Mouse (Mus musculus): ENCODE data around the gene 4930470P17Rik.
"Not testable (repeated sequence)": the region's sequence is repeated elsewhere in the genome, so short reads cannot be mapped to it uniquely, and the experiment has no call there.

4930470P17Rik gene

DNA sequence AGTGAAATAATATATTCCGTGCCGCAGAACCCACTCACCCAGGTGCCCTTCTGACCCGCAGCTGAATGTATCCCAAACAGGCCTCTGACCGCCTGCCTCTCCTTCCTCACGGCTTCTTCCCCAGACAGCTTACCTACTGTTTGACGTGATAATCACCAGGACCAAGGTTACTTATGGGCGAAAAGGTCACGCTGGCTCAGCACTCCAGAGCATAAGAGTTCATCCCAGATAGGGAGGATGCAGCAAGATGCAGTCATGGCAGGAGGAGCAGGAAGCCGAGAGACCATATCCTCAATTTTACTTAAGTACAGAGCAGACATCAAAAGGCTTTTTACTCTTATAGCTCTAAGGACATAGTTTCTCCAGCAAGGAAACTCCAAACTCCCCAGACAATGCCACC lies at the start of gene 4930470P17Rik:
TSS of gene 4930470P17Rik (minus strand) at position 101 of the 400 bp plus-strand sequence.
- DNase-seq = no peak

GRCm38 (mm10) chr2:170651483-170651882 lies 49.7 kb upstream of the 4930470P17Rik start:
- DNase-seq = no peak

DNA sequence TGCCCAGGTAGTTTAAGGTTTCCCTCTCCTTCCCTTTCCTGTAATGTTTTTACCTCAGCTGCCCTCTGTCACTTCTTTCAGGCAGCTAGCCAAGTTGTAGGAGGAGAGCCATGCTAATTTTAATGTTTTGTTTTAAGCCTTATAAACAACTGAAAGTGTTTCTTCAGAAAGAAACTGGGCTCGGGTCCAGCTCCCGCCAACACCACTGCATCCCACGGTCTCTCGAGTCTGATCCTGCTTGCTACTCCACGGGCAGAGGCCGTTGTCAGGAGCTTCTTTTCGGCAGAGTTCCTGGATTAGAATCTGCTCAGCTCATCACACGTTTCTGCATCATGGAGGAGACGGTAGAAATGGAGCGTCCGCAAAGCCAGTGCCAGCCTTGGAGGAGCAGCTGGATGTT lies 46.7 kb upstream of the 4930470P17Rik start:
- DNase-seq = peak; percentile 6 to 39

- DNase-seq = no peak
Observed at GRCm38 (mm10) chr2:170646201-170646600, 44.4 kb upstream of the 4930470P17Rik start.

DNA sequence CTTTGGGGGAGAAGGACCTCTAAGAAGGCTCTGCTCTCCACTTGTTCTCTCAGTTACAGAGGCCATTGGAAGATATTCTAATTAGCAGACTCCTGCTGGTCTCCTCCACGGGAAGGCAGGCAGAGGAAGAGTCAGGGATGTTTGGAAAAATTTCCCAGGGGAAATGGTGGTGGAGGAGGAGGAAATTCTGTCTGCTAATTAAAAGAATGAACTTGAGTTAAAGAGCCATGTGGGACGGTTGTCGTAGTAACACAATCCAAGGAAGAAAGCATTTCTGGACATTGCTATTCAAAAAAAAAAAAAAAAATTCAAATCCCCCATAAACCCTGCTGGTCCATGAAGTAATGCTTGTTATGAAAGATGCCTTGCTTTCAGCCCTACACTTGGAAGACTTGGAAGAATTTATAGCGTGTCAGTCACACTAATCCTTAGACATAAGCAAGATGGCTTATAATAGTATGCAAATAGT lies 40.6 kb upstream of the 4930470P17Rik start:
- no peak for DNase-seq

DNA sequence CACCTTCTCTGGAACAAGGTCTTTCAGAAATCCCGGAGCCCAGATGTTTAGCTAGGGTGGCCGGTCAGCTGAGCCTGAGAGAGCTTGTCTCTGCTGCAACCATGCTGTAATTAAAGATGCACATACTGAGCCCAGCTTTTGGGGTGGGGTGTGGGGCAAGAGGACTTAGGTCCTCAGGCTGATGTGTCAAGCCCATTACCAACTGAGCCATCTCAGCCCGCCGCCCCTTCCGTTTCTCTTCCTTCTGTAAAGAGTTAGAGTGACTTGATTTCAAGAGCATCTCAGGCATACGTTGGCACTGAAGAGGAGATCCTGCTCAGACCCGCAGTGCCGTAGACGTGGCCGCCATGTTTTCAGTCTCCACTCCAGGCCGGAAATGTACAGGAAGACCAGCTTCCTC lies 38.5 kb upstream of the 4930470P17Rik start:
- DNase-seq = no peak

DNA sequence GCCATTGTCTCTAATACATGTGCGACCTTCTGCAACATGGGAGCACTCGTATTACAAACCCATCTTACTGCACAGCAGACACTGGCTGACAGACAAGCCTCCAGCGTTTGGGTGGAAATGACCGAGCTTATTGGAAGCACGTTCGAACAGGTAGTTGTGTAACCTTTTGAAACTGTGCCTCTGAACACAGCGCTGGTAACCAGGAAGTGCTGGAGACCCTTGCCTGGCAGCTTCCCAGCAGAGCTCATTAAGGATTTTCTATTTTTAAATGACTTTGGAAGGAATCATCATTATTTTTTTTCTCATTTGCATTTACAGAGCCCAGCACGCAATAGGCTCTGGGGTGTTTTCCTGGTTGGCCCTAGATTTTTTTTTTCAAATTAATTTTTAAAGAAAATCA lies 36.9 kb upstream of the 4930470P17Rik start:
- DNase-seq = no peak

DNA sequence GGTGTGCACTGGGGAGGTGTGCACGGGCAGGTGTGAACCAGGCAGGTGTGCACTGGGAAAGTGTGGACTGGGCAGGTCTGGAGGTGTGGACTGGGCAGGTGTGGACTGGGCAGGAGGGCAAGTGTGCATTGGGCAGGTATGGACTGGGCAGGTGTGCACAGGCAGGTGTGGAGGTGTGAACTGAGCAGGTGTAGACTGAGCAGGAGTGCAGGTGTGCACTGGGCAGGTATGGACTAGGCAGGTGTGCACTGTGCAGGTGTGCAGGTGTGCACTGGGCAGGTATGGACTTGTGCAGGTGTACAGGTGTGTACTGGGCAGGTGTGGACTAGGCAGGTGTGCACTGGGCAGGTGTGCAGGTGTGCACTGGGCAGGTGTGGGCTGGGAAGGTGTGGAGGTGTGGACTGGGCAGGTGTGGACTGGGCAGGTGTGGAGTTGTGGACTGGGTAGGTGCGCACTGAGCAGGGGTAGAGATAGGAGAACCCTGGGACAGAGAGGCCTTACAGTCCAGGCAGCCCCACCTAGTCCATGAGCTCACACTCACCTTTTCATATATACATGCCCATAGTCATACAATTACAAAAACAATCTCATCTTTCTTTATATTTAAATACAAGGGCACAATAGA lies 31.3 kb upstream of the 4930470P17Rik start:
- no peak for DNase-seq

DNA sequence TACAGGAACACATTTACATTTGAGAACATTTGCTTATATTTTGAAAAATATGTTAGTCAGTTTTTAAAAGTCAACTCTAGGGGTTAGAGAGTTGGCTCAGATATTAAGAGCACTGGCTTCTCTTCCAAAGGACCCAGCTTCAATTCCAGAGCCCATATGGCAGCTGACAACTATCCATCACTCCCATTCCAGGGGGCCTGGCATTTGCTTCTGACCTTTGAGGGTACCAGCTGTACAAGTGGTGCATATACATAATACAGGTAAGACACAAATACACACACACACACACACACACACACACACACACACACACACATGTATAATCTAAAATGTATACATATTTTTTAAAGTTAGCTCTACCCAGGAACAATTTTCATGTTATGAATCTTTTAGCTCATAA lies 30.6 kb upstream of the 4930470P17Rik start:
- no peak for DNase-seq

DNA sequence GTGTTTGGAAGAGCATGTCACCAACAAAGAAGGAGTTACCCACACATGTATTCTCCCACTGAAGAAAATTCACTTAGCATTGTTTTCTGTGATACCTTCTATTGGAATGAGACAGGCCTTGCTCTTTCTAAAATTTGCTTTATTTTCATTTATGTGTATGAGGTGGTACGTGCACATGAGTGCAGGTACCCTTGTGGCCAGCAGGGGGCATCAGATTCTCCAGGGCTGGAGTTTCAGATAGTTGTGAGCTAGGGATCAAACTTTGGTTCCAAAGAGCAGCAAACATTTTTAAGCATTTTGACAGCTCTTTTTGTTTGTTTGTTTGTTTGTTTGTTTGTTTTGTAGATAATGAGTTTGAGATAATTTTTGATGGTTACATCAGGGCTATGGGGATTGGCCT lies 29.6 kb upstream of the 4930470P17Rik start:
- DNase-seq = no peak

GRCm38 (mm10) chr2:170630553-170630952 lies 28.7 kb upstream of the 4930470P17Rik start:
- no peak for DNase-seq

- not testable (repeated sequence) for DNase-seq
Observed at GRCm38 (mm10) chr2:170627991-170628390, 26.2 kb upstream of the 4930470P17Rik start.

DNA sequence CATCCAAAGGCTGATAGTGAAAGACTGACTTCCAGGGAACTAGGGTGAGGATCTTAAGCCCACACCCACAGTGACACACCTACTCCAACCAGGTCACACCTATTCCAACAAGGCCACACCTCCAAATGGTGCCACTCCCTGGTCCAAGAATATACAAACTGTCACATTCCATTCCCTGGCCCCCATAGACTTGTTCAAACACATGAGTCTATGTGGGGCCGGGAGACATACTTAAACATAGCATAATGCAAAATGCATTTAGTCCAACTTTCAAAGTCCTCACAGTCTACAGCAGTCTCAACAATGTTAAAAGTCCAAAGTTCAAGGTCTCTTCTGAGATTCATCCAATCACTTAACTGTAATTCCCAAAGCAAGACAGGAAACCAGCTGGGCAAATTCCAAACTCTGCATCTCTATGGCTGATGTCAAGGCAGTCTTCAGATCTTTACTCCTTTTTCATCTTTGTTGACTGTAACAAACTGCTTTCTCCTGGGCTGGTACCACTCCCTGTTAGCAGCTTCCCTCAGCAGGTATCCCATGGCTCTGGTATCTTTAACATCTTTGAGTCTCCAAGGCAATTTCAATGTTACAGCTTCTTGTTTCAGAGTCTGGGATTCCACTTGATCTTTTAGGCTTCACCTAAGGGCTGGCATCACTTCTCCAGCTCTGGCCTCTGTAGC lies 22.5 kb upstream of the 4930470P17Rik start:
- not testable (repeated sequence) for DNase-seq

DNA sequence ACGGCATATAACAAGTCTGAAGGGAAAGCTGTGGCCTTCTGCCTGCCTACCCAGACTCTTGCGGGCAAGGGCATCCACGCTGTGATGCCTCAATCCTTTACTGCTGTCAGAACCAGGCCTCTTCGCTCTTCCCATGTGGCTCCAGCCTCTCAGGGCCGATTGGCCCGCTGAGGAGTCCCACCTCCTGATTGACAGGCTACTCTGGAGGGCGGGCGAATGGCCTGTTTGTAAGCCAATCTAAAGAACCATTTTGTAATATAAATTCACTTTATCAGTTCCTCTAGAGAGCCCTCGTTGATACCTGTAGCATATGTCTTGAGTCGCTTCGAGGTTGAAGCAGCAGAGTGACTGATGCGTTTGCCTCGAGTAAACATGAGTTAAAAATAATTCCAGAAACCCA lies 21.2 kb upstream of the 4930470P17Rik start:
- no peak for DNase-seq

- DNase-seq = no peak
Observed at GRCm38 (mm10) chr2:170618862-170619492, 17.2 kb upstream of the 4930470P17Rik start.

GRCm38 (mm10) chr2:170611794-170612193 lies 10.0 kb upstream of the 4930470P17Rik start:
- DNase-seq = not testable (repeated sequence)

GRCm38 (mm10) chr2:170601171-170601570 lies 646 bp downstream of the 4930470P17Rik start:
- DNase-seq = no peak

DNA sequence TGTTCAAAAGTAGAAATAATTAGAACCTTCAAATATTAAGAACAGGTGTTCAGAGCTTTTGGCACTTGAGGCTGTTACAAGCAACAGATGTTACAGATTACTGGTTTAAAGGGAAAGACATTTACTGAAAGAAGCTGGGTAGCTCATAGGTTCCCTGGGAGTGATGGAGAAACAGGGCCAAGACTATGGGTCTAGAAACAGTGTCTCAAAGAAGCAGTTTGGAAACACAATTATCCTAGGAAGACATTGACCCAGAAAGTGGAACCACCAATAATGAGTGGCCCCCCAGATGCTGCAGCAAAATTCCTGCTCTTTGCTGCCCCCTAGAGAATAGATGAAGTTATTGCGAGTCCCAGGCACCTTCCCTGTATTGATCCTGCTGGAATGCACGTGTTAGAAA lies 4.2 kb downstream of the 4930470P17Rik start:
- no peak for DNase-seq

- DNase-seq = peak; percentile 47 to 69
Observed at GRCm38 (mm10) chr2:170596726-170597125, 5.1 kb downstream of the 4930470P17Rik start.

GRCm38 (mm10) chr2:170592161-170592560 lies 9.7 kb downstream of the 4930470P17Rik start:
- no peak for DNase-seq

DNA sequence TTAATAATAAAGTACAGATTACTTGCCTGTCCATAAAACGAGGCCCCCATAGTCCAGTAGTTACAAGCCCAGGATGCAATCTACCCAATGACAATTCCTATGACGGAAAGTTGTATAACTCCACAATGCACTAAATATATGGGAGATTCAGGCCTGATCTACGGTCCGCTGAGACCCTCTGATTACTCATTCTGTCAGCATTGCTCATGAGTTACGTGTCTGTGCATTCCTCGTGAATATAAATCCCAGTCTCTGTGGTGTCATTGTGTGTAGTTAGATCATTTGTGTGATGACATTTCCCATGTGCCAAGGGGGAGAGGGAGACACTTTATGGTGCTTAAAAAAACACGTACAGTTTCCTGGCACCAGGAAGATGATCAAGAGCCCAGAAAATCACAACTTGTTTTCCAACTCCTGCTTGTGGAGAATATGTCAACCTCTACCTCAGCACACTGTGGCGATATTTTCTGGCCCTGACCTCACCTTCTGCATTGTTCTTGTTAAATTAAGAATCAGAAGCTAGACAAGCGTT lies 13.4 kb downstream of the 4930470P17Rik start:
- DNase-seq = no peak

DNA sequence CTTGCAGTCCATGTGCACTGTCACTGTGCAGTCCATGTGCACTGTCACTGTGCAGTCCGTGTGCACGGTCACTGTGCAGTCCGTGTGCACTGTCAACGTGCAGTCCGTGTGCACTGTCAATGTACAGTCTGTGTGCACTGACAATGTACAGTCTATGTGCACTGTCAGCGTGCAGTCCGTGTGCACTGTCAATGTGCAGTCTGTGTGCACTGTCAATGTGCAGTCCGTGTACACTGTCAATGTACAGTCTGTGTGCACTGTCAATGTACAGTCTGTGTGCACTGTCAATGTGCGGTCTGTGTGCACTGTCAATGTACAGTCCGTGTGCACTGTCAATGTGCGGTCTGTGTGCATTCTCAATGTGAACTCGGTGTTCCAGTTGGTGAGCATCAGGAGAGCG lies 17.1 kb downstream of the 4930470P17Rik start:
- DNase-seq = no peak

DNA sequence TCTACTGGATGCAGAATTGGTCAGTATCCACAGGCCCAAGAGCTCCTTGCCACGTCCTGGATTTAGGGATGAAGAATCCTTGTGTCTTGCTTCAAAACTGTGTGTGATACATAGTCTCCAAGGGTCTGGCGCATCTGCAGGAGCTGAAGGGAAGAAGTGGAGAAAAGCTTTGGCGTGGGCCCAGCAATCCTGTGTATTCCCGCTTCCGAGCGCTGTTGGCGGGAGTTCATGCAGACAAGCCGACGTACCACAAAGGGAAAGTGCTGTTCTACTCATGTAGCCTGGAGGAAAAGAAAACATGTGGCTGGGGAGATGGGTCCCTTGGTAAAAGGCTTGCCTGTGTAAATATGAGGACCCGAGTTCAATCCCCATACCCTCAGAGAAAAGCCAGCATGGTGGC lies 22.3 kb downstream of the 4930470P17Rik start:
- no peak for DNase-seq

DNA sequence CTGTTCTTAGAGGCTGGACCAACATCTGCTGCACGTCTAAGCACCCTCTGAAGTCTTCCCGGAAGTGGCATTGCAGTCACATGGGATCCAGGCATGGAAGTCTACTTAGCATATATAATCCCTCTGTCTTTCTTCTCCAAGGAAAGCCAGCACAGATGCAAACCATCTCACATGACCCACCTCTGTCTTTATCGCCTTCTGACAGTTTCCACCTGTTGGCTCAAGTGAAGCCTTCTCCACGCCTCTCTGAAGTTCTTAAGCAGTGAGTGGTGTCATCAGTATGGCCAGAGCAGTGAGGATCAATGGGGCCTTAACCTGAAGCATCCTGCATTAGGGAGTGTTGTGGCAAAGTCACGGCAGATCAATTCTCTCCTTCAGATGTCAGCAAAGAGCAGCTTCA lies 23.2 kb downstream of the 4930470P17Rik start:
- DNase-seq = no peak

Data from lung, postnatal 4 days (tissue).